15 mouse cellular contexts compared by ENCODE assay signal in genomic region chr2:75394928-75395673, GRCm38 (mm10).
"Had no signal": no experiment of that assay in that cellular context is flagged by ENCODE, and none has a peak within 500 bp of the region (broad histone marks: within the 10 kb centered on the region; RNA-seq: fewer than 3 reads in every experiment).

No protein-coding gene starts in this region.

- H3K4me1 ChIP-seq: kidney, embryonic 15.5 days; liver, embryonic 13.5 days had no signal

- H3K9ac ChIP-seq: kidney, embryonic 15.5 days; liver, embryonic 13.5 days had no signal

- H3K27ac ChIP-seq: kidney, embryonic 15.5 days; liver, embryonic 13.5 days; stomach, postnatal 0 days had no signal

- DNase-seq: kidney, adult 8-10 months; kidney, postnatal 10 days; kidney, postnatal 4 days; left cerebral cortex, postnatal 4 days; liver, embryonic 13.5 days; lung, adult 2 months; lung, postnatal 14 days; lung, postnatal 4 days; midbrain, embryonic 14.5 days; thymus, adult 2 months; thymus, postnatal 14 days; thymus, postnatal 4 days had no signal

- H3K36me3 ChIP-seq: kidney, embryonic 15.5 days; liver, embryonic 13.5 days had no signal

- H3K4me2 ChIP-seq: kidney, embryonic 15.5 days; liver, embryonic 13.5 days; midbrain, embryonic 11.5 days had no signal

- H3K9me3 ChIP-seq: kidney, embryonic 15.5 days; liver, embryonic 13.5 days had no signal

- H3K4me3 ChIP-seq: kidney, embryonic 15.5 days; liver, embryonic 13.5 days had no signal

- H3K27me3 ChIP-seq: kidney, embryonic 15.5 days; liver, embryonic 13.5 days had no signal
